Mouse (Mus musculus) E14TG2a.4 (cell line): ENCODE data around the gene Dpp7.
A peak's percentile ranks its signal among the peaks of the same experiment; 100 is the strongest.

Source experiments
- H3K27me3 ChIP-seq: 2 replicates; pipeline ENCODE4 v1.6.1; 2014; ENCODE audit warnings: low read length, control low read depth; ENCODE audit not compliant: insufficient read depth
- H3K36me3 ChIP-seq: 2 replicates; pipeline ENCODE4 v1.6.1; 2014; ENCODE audit warnings: low read length, control low read depth; ENCODE audit not compliant: insufficient read depth
- H3K4me1 ChIP-seq: replicated peaks from 2 replicates; pipeline ENCODE4 v1.6.1; 2014; ENCODE audit warnings: low read depth, low read length, control low read depth
- H3K4me3 ChIP-seq: replicated peaks from 2 replicates; pipeline ENCODE4 v1.5.1; 2014; ENCODE audit warnings: mild to moderate bottlenecking, low read length
- H3K9me3 ChIP-seq: 2 replicates; pipeline ENCODE4 v1.6.1; 2014; ENCODE audit warnings: low read length, control low read depth
- CTCF ChIP-seq: conservative IDR thresholded peaks from 2 replicates; pipeline ENCODE4 v1.5.1; 2014; ENCODE audit warnings: low read length
- NANOG ChIP-seq: IDR thresholded peaks from 2 replicates; pipeline ENCODE4 v1.6.1; 2014; ENCODE audit warnings: borderline replicate concordance, low read length, mixed read lengths
- POU5F1 ChIP-seq: IDR thresholded peaks from 2 replicates; pipeline ENCODE4 v1.6.1; 2014; ENCODE audit warnings: low read length, borderline replicate concordance

The Dpp7 gene

DNA sequence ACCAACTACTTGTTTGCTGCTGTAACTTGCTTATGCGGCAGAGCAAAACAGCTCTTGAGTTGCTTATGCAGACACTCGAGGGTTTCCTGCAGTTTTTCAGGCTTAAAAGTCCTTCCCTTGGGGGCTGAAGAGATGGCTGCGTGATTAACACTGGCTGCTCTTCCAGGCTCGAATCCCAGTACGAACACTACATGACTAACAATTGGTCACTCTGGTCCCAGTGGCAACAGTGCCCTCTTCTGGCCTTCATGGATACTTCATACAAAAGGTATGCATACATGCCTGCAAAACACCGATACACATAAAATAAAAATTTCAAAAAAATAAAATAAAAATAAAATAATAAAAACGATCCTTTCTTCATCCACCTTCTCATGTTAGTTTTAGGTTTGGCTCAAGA, 27.7 kb downstream of the Dpp7 start:
- no peaks in the 10 kb centered on the region for H3K27me3 ChIP-seq
- H3K36me3 ChIP-seq: peaks cover 2% of the 10 kb centered on the region
- TF ChIP-seq CTCF: peak; percentile 62
- TF ChIP-seq POU5F1: no peak
- peaks cover 39% of the 10 kb centered on the region for H3K4me1 ChIP-seq
- no peak overlapping the region for H3K4me3 ChIP-seq
- H3K9me3 ChIP-seq: no peaks in the 10 kb centered on the region

DNA sequence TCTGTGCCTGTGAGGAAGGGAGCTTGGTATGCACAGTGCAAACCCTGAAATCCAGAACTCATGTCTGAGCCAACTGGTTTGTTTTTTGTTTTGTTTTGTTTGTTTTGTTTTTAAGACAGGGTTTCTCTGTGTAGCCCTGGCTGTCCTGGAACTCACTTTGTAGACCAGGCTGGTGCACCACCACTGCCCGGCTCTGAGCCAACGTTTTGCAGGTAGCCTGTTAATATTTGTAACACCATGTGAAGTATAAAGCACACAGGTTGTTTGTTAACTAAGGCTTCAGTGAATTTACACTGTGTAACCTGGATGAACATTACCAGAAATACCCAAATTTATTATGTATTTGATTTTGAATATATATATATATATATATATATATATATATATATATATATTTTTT, 30.1 kb downstream of the Dpp7 start:
- Histone ChIP-seq H3K4me3 (no peak overlapping the region), H3K27me3 (peaks cover 8% of the 10 kb centered on the region), H3K4me1 (peaks cover 47% of the 10 kb centered on the region), H3K9me3 (no peaks in the 10 kb centered on the region), H3K36me3 (no peaks in the 10 kb centered on the region)
- TF ChIP-seq NANOG: no peak
- TF ChIP-seq CTCF: no peak
- no peak for TF ChIP-seq POU5F1

- Histone ChIP-seq H3K9me3 (no peaks in the 10 kb centered on the region), H3K27me3 (peaks cover 57% of the 10 kb centered on the region), H3K4me3 (no peak overlapping the region), H3K4me1 (peaks cover 64% of the 10 kb centered on the region), H3K36me3 (no peaks in the 10 kb centered on the region)
- no peak for TF ChIP-seq NANOG
- TF ChIP-seq POU5F1: no peak
- no peak for TF ChIP-seq CTCF
Observed at GRCm38 (mm10) chr2:25320084-25320483, 36.1 kb downstream of the Dpp7 start.

GRCm38 (mm10) chr2:25318971-25319773, 37.0 kb downstream of the Dpp7 start, which contains the start of gene Grin1:
TSS of gene Grin1 (minus strand) at chr2:25319187.
- Histone ChIP-seq H3K9me3 (no peaks in the 10 kb centered on the region), H3K27me3 (peaks cover 63% of the 10 kb centered on the region)
- TF ChIP-seq NANOG (no peak), POU5F1 (no peak), CTCF (no peak)

GRCm38 (mm10) chr2:25318119-25318966, 37.8 kb downstream of the Dpp7 start:
- peak overlapping the region; percentile 85 for H3K4me3 ChIP-seq
- H3K36me3 ChIP-seq: no peaks in the 10 kb centered on the region
- peaks cover 54% of the 10 kb centered on the region for H3K4me1 ChIP-seq
- TF ChIP-seq CTCF (no peak), POU5F1 (no peak), NANOG (no peak)
- peaks cover 70% of the 10 kb centered on the region for H3K27me3 ChIP-seq
- no peaks in the 10 kb centered on the region for H3K9me3 ChIP-seq

More at GRCm38 (mm10) chr2:25318971-25319773, 37.0 kb downstream of the Dpp7 start, which contains the start of gene Grin1:
- no peaks in the 10 kb centered on the region for H3K36me3 ChIP-seq
- peak within 1 kb of the TSS; percentile 85 for H3K4me3 ChIP-seq
- peaks cover 56% of the 10 kb centered on the region for H3K4me1 ChIP-seq

DNA sequence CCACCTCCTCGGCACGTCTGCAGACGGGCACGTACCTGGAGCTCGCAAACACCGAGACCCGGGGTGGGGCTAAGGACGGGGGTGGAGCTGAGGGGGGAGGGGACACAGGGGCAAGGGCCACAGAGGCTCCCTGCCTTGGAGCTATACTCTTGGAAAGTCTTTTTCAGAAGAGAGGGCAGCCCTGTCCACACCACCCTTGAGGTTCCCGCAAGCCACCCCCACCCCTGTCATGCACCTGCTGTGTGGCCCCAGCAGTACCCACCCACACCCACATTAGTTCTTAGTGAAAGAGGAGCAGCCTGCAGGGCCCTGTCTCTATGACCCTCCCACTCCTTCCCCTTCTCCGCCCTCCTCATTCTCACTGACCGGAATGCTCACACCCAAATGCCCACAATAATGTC, 44.7 kb downstream of the Dpp7 start:
- Histone ChIP-seq H3K4me1 (peaks cover 41% of the 10 kb centered on the region), H3K36me3 (peaks cover 27% of the 10 kb centered on the region), H3K4me3 (peak overlapping the region; percentile 86), H3K9me3 (no peaks in the 10 kb centered on the region), H3K27me3 (peaks cover 70% of the 10 kb centered on the region)
- TF ChIP-seq POU5F1: no peak
- TF ChIP-seq CTCF: no peak
- TF ChIP-seq NANOG: no peak

GRCm38 (mm10) chr2:25310969-25311368, 45.2 kb downstream of the Dpp7 start:
- H3K4me1 ChIP-seq: peaks cover 41% of the 10 kb centered on the region
- no peak for TF ChIP-seq NANOG
- TF ChIP-seq CTCF: no peak
- TF ChIP-seq POU5F1: no peak
- H3K36me3 ChIP-seq: peaks cover 32% of the 10 kb centered on the region
- H3K9me3 ChIP-seq: no peaks in the 10 kb centered on the region
- peak overlapping the region; percentile 86 for H3K4me3 ChIP-seq
- H3K27me3 ChIP-seq: peaks cover 71% of the 10 kb centered on the region

DNA sequence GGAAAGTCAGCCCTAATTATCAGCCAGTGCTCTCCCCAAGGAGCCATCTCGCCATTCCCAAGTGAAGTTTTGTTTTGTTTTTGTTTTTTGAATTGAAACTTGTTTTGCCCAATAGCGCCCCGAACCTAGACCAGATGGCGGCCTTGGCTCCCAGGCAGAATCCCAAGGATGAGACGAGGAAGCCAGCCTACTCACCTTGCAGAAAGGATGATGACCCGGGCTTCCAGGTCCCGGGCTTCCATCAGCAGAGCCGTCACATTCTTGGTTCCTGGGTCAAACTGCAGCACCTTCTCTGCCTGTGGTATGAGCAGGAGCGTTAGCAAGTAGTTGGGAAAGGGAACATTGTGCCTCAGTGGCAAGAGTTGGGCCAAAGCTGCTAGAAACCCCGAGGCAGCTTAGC, 46.0 kb downstream of the Dpp7 start:
- peaks cover 40% of the 10 kb centered on the region for H3K36me3 ChIP-seq
- peak overlapping the region; percentile 86 for H3K4me3 ChIP-seq
- no peaks in the 10 kb centered on the region for H3K9me3 ChIP-seq
- TF ChIP-seq NANOG (no peak), CTCF (no peak), POU5F1 (no peak)
- H3K27me3 ChIP-seq: peaks cover 73% of the 10 kb centered on the region
- H3K4me1 ChIP-seq: peaks cover 49% of the 10 kb centered on the region
